Mouse (Mus musculus) retina, postnatal 7 days (tissue): ENCODE data around the gene Kcnq5.
"Not testable (repeated sequence)": the region's sequence is repeated elsewhere in the genome, so short reads cannot be mapped to it uniquely, and the experiment has no call there.

Experiments used
- DNase-seq: peaks from one replicate; pipeline ENCODE4 v3.0.0-alpha.2; 2012; ENCODE audit warnings: low read depth, low spot score

Kcnq5 gene

DNA sequence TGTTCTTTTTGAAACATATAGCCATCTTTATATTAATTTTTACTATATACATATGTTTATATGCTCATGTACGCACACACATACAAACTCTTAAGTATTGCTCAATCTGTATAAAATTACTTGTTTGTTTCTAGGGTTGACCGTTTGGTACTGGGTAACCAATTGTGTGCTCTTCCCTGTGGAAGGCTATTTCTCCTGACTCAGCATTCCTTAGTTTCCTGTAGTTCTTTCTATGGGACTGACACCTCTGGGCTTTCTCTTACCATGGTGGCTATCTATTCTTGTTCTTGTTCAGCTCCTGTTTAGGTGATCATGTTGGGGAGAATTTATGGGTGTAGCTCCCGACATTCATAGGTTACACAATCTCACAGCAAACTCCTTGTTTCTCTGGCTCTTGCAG, 473.1 kb downstream of the Kcnq5 start:
- no peak for DNase-seq

DNA sequence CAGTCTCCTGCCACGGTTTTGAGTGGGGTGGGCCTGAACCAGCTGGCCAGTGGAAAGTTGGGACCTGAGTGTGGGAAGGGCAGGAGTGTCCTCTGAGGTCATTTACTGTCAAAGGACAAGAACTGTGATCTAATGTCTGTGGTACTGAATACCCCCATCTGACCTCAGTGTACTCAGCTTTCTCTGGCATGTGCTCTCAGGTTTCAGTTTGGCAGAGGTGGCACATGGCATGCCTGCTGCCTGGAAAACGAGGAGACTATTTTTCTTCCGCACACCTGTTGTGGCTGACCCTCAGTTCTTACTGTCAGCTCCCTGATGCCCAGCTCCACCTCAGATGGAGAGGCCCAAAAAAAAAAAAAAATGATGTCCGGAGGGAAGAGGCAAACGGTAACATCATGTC, 475.5 kb downstream of the Kcnq5 start:
- no peak for DNase-seq

DNA sequence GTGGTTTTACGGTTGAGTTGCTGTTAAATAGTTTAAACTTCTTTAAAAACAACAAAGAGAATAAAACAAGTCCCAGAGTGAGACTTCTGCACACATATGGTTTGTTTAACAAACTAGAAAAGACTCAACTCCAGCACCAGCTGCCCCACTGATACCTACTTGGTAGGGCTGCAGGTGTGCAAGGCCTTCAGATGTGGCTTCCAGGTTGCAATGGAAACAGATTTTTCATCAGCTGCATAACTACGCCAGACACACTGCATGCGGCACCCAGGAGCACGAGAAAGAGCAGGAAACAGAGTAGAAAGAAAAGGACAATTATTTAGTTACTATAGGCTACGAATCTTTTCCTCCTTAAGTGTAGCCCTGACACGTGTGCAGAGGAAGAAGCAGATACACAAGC, 492.4 kb downstream of the Kcnq5 start:
- no peak for DNase-seq

DNA sequence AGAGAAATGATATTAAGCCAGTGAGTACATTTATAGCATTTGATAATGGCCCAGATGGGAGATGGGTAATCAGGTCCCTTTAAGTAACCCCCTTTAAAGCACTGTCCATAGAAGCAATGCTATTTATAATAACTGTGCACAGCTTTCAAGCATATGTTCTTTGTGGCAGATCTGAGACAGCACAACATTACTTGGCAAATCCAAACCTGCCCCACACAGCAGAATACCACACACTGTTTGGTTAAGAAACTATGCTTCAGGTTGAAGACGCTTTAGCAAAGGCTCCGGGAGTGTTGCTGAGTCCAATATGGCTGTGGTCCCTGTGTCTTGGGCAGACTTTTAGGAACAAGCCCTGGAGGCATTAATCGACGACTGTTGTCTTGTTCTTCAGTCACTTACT, 495.3 kb downstream of the Kcnq5 start:
- no peak for DNase-seq

DNA sequence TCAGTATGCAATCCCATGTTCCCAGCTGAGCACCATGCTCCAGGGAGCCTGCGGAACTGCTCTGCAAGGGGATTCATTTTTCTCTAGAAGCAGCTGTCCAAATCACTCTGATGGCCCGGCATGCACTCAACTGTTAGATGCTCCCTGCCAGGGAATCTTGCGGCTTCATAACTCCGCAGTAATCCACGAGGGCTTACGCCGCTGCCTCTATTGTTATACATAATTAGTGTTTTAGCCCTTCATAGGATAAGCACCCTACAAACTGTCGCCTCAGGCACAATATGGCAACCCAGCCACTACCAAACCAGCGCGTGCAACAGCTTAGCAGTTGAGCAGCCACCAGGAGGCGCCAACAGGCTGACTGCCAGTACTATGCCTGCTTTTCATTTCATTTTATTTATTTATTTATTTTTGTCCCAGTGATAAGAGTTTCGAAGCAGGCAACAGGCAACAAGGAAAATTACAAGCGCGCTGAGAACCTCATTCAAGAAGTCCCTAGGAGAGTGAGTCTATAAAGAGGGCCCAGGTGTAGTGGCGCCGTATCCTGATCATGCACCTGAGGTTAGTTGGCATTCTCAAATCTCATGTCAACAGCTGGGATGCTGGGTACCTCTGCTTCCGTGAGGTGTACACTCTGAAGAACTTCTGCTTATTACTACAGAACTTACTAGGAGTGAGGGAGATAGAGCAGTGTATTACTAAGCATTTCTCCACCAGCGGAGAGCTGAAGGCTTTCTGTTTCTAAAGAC, 500.6 kb downstream of the Kcnq5 start:
- peak; percentile 20 for DNase-seq

DNA sequence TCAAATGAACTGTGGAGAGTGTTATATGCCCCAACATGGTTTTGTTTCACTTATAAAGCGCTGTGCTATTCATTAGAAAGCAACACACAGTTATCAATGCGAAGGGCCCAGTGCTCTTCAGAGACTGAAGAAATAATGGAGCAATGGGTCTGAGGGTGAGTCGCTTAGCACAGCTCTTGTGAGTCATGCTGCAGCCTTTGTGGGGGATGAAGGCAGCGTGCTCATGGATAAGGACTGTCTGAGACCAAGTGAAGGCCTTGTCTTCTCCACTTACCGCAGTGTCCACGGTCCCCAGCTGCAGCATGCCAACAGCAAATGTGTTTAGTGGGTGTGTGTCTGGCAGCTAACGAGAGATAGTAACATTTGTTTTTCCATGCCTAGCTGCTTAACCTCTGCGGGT, 503.2 kb downstream of the Kcnq5 start:
- no peak for DNase-seq

DNA sequence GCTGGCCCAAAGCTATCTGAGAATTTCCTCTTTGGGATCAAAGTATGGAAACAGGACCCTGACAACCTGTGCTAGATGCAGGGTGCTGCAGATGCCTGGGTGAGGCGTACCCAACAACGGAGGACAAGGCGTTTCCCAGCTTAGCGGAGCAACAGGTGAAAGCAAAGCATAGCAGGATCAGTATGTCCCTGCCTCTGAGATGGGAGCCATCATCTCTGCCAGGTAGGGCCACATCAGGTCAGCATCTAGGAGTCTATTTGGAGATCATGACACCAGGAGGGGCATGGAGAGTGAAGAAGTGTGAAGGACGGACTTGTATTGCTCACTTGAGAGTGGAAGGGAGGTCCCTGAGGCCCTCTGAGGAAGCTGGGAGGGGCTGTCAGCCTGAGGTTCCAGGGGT, 505.8 kb downstream of the Kcnq5 start:
- DNase-seq: no peak

DNA sequence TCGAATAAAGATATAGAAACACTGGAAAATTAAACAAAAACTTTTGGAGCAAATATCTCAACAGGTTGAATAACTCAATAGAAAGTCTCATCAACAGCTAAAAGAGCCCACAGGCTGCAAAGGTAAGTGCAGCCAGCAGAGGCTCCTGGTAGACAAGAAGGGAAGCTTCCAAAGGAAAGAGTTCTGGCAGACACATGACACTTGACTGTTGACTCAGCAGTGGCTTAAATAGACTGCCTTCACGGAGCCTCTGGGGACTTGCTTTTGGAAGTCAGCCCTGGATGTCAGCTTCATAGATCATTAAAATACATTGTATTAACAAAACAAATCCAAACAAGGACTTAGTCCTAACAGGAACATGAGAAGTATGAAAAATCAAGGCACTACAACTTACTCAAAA, 513.5 kb downstream of the Kcnq5 start:
- no peak for DNase-seq

DNA sequence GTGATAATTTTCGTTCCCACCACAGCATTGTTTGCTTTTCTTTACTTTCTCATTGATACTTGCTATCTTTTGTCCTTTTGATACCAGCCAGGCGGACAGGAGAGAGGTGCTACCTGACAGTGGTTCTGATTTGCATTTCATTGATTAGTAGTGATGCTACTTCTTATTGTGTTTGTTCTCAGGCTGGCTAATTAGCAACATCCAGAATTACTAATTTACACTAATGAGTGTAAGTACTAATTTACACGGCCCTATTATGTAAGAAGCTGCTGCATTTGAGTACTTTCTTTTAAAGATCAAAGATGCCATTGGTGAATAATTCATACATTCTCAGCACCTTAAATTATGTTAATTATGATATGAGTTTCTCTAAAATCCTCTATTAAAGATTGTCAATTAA, 525.0 kb downstream of the Kcnq5 start:
- DNase-seq: no peak

DNA sequence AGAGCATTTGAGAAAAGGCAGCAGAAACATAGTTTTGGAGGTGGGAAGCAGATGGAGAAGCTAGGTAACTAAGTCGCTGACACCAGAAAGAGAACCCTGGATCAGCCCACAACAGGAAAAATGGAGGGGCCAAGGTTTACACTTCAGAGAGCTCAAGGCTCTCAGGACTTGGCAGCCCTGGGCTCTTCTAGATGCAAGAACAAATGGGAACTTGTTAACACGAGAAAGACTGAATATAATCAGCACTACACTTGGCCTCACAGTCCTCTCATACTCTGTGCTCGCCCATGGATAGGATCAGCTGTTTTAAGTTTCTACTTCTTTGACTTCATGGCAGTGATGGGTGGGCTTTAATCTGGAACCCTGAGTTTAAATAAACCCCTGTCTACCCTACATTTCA, 526.9 kb downstream of the Kcnq5 start:
- DNase-seq: no peak

DNA sequence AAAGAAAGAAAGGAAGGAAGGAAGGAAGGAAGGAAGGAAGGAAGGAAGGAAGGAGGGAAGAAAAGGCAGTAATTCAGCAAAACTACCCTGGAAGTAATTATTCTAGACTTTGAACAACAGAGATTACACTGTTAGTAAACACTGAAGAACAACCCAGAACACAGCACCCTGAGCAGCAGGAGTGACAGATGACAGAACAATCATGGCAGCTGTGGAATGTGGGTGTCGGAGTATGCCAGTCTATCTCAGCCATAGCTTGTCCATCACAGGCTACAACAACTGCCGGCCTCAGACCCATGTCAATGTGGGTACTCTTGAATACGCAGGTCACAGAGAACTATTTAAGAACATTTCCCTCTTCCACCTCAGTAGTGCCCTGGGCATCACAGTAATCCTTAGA, 530.1 kb downstream of the Kcnq5 start:
- DNase-seq: no peak

DNA sequence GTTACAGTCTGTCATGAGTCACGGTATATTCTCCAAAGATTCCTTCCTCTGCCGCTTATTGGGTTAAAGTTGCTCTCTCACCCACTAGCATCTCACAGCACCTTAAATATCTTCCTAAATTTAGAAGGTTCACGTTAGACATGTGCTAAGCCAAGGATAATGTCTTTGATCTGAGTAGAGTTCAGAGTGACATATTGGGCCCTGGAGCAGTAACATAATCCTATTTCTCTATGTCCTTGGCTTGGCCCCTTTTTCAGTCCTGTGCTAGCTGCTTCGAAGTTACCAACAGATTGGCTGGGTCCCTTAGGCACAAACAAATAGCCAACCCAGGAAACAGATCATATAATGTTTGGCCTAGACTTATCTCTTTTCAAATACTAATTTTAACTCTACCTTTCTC, 533.7 kb downstream of the Kcnq5 start:
- DNase-seq: no peak

DNA sequence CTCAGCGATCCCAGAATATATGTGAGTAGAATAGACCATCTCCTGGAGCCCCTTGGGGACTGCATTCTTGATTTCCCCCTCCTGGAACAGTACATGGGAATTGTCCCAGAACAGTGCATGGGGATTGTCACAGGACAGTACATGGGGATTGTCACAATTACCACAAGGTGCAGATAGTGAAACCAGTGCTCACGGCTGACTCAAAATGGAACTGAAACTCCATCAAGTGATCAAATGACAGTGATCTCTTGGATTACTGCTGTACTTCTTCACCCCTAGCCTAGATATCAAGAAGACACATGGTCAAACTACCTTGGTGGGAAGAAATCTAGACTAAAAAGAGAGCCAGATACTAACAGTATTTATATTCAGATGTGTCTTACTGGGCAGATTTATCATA, 536.1 kb downstream of the Kcnq5 start:
- DNase-seq: no peak

DNA sequence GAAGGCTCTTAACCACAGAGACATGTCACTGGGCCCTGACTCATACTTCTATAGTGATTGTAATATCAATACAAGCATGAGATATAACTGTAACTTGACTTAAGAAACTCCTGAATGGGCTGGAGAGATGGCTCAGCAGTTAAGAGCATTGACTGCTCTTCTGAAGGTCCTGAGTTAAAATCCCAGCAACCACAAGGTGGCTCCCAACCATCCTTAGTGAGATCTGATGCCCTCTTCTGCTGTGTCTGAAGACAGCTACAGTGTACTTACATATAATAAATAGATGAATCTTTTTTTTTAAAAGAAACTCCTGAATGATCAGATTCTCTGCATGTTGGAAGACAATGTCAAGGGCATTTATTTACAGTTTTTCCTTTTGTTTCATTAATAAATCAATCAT, 542.4 kb downstream of the Kcnq5 start:
- no peak for DNase-seq

DNA sequence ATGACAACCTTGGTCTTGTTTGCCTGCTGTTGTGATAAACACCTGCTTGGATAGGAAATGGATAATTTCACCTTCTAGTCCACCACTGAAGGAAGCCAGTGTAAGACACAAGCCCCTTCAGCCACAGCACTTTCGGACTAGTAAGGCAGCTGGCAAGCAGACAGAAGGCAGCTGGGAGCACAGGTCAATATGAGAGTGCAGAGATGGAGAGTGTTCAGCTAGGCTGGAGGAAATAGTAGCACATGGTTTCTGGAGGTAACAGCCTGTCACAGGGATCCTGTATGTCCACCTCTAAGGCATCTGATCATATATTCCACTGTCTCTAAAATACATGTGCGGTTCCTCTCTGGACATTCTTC, 549.6 kb downstream of the Kcnq5 start:
- DNase-seq: no peak

DNA sequence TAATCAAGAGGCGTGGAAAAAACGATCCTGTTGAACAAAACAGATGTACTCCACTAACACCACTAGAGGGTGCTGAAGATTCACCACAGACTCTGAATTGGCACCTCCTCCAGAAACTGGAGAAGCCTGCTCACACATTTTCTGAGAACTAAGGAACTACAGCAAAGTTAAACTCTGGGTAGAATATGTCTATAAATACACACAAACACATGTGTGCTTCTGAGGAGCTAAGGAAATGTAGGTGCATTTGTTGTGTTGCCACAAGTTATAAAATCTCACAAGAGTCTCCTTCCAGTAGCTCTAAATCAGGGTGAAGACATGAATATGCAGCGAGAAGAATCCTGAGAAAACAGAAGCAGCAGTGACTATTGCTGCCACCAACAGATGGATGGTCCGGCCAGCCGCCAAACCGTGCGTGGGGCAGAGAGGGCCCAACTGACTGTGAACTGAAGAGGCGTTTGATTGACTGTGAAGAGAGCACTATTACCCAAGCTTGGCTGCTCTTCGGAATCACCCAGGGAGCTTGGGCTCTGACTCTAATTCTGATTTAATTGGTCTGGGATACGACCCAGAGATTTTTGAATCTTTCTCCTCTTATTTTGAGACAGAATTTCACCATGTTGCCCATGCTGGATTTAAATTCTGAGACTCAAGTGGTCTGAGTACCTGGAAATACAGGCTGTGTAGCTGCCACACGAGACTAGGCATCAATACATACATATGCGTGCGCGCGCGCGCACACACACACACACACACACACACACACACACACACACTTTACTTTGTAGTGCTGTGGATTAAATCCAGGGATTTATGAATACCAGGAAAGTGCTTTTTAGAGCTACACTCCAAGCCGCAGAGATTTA, 550.2 kb downstream of the Kcnq5 start:
- peak; percentile 60 for DNase-seq

DNA sequence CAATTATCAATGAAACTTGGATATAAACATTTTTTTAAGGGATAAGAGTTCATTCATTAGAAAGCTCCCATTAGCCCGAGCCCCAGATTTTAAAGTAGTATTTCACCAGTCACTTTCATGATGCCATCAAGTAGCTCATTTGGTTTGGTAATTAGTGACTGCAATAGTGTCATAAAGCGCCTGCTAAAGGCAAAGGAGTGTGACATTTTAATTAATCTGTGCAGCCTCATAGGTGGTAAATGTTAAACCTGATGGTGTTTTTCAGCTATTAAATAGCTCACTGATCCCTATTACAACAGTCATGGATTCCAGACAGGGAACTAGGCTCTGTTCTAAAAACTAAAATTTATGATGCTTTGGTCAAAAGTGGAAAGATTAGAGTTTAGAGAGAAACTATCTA, 554.5 kb downstream of the Kcnq5 start:
- DNase-seq: no peak

DNA sequence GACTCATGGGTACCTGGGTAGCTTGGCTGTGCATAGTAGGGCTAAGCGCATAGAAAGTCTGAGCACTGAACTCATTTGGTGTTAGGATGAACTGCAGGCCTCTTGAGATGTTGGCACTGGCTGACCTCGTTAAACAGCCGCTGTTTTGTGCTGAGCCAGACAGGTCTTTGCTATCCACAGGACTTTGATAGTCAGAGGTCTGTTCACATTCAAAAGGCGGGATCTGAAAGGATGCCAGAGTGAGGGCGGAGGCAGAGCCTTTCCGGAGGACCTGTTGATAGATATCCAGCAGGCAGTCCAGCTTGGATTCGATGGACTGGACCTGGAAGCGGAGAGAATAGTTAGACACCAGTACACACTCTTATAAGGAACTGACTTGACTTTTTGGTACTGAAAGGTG, 558.9 kb downstream of the Kcnq5 start:
- DNase-seq: no peak

DNA sequence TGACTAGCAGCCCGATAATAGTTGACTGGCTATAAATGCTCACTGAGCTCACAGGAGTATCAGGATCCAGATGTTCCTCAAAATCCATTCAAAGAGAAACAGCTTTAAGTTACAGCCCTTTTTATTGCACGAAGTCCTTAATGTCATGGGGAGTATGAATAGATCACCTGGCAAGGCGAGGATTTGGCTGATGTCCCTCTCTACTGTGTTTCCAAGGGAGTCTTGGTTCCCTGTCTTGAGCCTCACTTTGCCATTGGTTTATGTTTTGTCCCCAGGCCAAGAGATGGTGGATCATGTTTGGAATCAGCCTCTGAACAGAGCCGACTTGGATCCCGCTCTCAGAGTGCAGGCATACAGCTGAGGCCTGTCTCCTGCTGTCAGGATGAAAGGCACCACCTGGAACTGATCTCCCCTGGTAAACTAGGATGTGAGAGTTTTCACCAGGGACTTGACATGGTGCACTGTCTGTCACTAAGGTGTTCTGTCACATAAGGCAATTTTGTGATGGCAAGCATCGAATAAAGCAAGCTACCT, 570.5 kb downstream of the Kcnq5 start:
- DNase-seq: no peak

DNA sequence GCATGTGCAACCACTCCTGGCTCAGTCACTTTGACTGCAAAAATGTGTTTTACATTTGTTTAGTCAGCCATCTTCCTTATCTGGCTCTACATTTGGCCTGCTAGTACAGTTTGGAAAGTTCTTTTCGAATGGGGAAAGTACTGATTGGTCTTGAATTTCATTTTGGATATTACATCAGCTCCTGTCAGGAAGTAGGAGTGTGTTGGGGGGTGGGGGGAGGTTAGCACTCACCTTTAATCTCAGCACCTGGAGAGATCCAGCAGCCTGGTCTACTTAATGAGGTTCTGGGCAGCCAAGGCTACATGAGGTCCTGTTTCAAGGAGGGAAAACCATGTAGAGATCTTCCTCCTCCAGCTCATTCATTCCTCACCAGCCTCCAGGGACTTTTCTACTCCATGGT, 578.5 kb downstream of the Kcnq5 start, which contains the start of gene Khdc1b:
Khdc1b (plus strand) TSS at position 301 of the 400 bp plus-strand sequence.
- DNase-seq: no peak

DNA sequence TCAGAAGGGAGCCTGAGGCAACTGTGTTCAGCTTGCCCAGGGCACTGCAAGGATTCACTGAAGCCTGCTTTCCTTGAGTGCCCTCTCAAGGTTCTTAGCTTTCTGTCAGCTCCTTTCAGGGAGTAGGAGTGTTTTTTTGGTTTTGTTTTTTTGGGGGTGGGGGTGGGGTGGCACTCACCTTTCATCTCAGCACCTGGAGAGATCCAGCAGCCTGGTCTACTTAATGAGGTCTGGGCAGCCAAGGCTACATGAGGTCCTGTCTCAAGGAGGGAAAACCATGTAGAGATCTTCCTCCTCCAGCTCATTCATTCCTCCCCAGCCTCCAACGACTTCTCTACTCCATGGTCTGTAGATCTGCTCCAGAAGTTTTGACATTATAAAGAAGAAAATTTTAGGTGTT, 593.7 kb downstream of the Kcnq5 start, which contains the start of gene Khdc1c:
Khdc1c (plus strand) TSS at position 301 of the 400 bp plus-strand sequence.
- not testable (repeated sequence) for DNase-seq

DNA sequence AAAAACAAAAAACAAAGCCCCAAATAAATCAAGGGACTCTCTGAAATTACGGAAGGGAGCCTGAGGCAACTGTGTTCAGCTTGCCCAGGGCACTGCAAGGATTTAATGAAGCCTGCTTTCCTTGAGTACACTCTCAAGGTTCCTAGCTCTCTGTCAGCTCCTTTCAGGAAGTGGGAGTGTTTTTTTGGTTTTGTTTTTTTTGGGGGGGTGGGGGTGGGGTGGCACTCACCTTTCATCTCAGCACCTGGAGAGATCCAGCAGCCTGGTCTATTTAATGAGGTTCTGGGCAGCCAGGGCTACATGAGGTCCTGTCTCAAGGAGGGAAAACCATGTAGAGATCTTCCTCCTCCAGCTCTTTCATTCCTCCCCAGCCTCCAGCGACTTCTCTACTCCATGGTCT, 612.4 kb downstream of the Kcnq5 start, which contains the start of gene Khdc1a:
Khdc1a (plus strand) TSS at position 301 of the 400 bp plus-strand sequence.
- no peak for DNase-seq
